Mouse (Mus musculus): ENCODE measurements at regions not wholly inside any gene's neighbourhood (a gene's known extent, or its start where the extent isn't known, plus 50 kb on each side); places are given as distances from the start of the nearest gene placed in this dataset.
"Not testable (repeated sequence)": the region's sequence is repeated elsewhere in the genome, so short reads cannot be mapped to it uniquely, and the experiment has no call there.

DNA sequence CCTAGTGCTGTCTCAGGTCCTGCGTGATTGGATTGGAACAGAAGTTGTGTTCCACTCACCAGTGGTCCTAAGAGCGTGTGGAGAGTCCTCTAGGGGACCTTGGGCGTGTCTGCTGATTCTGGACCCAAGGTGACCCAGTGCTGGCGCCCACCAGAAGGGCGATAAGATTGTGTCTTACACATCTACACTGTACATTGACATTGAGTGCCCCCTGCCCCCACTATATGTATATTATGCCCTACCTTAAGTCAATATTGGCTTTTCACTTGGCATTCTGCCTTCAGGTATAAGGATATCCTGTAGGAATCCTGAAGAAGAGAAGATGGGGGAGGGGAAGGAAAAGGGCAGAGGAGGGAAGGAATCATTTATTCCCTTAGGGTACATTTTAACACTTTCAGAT, 260.2 kb upstream of the Rgs17 start:
- no peak for DNase-seq (ENCODE audit: low read depth, low spot score)
- H3K9ac ChIP-seq (ENCODE audit: insufficient read depth, low read depth, low read length, poor library complexity, severe bottlenecking) = no peak overlapping the region
- no peaks in the 10 kb centered on the region for H3K9me3 ChIP-seq (ENCODE audit: control insufficient read depth, insufficient read depth, low read depth, low read length)
- in situ Hi-C loops (cut with MboI; ENCODE audit: low sequenced_read_pairs in 2 of 2, unreplicated experiment in 2 of 2) = no loop called here
- no peak for TF ChIP-seq HCFC1 (IDR thresholded peaks at IDR 0.05; ENCODE audit: borderline replicate concordance, insufficient read depth, low read length)
- TF ChIP-seq MAFK (IDR thresholded peaks at IDR 0.05; ENCODE audit: insufficient read depth, low read depth, low read length) = no peak
- no peak for TF ChIP-seq ZC3H11A (IDR thresholded peaks at IDR 0.05; ENCODE audit: borderline replicate concordance, low read depth, low read length)
- TF ChIP-seq ZNF384 (IDR thresholded peaks at IDR 0.05; ENCODE audit: low read depth, low read length) = no peak
- H3K4me1 ChIP-seq (ENCODE audit: control insufficient read depth in 2 of 2, insufficient read depth in 2 of 2, low read length in 2 of 2, poor library complexity in 1 of 2) = no peaks in the 10 kb centered on the region
- no peaks in the 10 kb centered on the region for H3K36me3 ChIP-seq (ENCODE audit: control insufficient read depth, insufficient read depth, low read length, poor library complexity, severe bottlenecking)
- no peak overlapping the region for H3K27ac ChIP-seq (ENCODE audit: insufficient read depth, low read depth, low read length, poor library complexity, severe bottlenecking)
- H3K4me3 ChIP-seq (ENCODE audit: insufficient read depth in 1 of 2, low read depth in 1 of 2, low read length in 2 of 2, poor library complexity in 1 of 2, severe bottlenecking in 1 of 2) = no peak overlapping the region

DNA sequence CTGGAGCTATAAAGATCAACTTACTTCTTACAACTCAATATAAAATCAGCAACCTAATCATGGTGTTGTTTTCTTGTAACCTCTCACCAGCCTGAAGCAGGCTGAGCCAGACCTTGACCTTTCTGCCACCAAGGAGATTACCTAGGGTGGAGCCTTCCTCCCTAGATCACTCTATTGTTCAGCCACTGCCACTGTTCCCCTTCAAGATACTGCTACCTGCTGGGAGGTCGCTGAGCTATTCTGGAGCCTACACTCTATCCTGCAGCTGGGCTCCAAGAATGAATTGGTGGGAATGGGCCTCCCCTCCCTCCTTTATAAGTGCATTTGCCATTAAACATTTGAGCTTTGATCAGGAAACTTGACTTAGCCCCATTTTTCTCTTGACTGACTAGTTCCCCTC, 242.1 kb upstream of the Rgs17 start:
- H3K9me3 ChIP-seq (ENCODE audit: control insufficient read depth, insufficient read depth, low read depth, low read length); in situ Hi-C loops (cut with MboI; ENCODE audit: low sequenced_read_pairs in 2 of 2, unreplicated experiment in 2 of 2); H3K36me3 ChIP-seq (ENCODE audit: control insufficient read depth, insufficient read depth, low read length, poor library complexity, severe bottlenecking); H3K4me3 ChIP-seq (ENCODE audit: insufficient read depth in 1 of 2, low read depth in 1 of 2, low read length in 2 of 2, poor library complexity in 1 of 2, severe bottlenecking in 1 of 2); H3K9ac ChIP-seq (ENCODE audit: insufficient read depth, low read depth, low read length, poor library complexity, severe bottlenecking): not testable (repeated sequence)
- peak overlapping the region; percentile 78; the same call in 1 of the 2 replicates for H3K27ac ChIP-seq (ENCODE audit: insufficient read depth, low read depth, low read length, poor library complexity, severe bottlenecking)
- H3K4me1 ChIP-seq (ENCODE audit: control insufficient read depth in 2 of 2, insufficient read depth in 2 of 2, low read length in 2 of 2, poor library complexity in 1 of 2) = peaks cover 6 to 10% of the 10 kb centered on the region in 2 experiments; a peak in 3 of 4 replicates
- DNase-seq (ENCODE audit: low read depth, low spot score) = peak; percentile 29

DNA sequence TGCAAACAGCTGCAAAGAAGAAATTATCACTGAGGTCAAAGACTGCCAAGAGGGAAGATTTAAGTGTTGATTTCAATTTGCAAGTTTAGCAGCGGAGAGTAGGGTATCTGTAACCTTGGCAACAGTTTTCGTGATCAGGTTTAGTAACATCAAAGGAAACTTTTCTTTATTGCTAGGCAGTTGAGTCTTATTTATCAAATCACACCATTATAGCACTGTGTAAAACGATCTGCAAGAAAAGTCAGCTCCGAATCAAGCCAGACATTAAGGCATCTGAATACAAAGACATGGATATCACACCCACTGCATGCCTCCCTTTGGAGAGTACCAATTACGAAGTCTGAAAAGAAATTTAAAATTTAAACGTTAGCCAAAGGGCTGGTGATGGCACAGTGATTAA, 234.7 kb upstream of the Rgs17 start:
- TF ChIP-seq HCFC1 (IDR thresholded peaks at IDR 0.05; ENCODE audit: borderline replicate concordance, insufficient read depth, low read length) = no peak
- no peak for TF ChIP-seq ZNF384 (IDR thresholded peaks at IDR 0.05; ENCODE audit: low read depth, low read length)
- no peak for TF ChIP-seq CHD2 (IDR thresholded peaks at IDR 0.05; ENCODE audit: low read depth, low read length)
- in situ Hi-C loops (cut with MboI; ENCODE audit: low sequenced_read_pairs in 2 of 2, unreplicated experiment in 2 of 2) = no loop called here
- Histone ChIP-seq H3K4me3 (ENCODE audit: insufficient read depth in 1 of 2, low read depth in 1 of 2, low read length in 2 of 2, poor library complexity in 1 of 2, severe bottlenecking in 1 of 2) (no peak overlapping the region), H3K27ac (ENCODE audit: insufficient read depth, low read depth, low read length, poor library complexity, severe bottlenecking) (no peak overlapping the region), H3K4me1 (ENCODE audit: control insufficient read depth in 2 of 2, insufficient read depth in 2 of 2, low read length in 2 of 2, poor library complexity in 1 of 2) (no peaks in the 10 kb centered on the region), H3K9me3 (ENCODE audit: control insufficient read depth, insufficient read depth, low read depth, low read length) (no peaks in the 10 kb centered on the region), H3K36me3 (ENCODE audit: control insufficient read depth, insufficient read depth, low read length, poor library complexity, severe bottlenecking) (no peaks in the 10 kb centered on the region), H3K9ac (ENCODE audit: insufficient read depth, low read depth, low read length, poor library complexity, severe bottlenecking) (no peak overlapping the region)
- no peak for DNase-seq (ENCODE audit: low read depth, low spot score)

DNA sequence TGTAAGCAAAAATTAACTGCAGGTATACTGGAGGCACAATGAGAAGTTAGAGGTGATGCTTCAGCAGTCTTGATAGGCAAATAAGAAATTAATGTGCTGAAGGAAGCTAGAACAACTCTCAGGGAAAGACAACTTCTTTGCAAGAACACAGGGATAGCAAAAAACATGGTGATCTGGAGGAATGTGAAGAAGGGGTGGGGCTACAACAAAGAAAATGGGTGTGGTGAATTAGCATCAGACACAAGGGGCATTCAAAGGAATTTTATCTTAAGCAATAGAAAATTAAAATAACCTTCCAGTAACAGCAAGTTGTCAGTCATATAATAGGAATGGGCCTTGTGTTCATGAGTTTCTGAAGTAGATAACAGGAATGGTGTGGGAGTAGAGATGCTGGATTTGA, 211.9 kb upstream of the Rgs17 start:
- in situ Hi-C loops (cut with MboI; ENCODE audit: low sequenced_read_pairs in 2 of 2, unreplicated experiment in 2 of 2) = no loop called here

DNA sequence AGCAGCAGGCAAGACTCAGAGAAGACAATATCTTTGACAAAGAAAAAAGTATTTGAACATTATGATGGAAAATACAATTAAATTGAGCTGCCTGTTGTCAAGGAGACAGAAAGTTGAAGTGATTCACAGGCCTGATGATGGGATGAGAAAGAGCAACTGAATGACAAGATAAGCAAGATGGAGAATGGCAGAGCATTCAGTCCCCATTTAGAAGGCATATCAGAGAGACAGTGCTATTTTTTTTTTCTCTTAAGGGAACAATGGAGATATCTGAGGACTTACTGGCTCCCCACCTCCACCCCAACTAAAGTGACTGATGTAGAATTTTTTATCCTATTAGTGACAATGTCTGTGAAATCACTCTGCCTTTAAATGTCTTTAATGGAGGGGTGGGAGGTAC, 202.2 kb upstream of the Rgs17 start:
- H3K4me3 ChIP-seq (ENCODE audit: insufficient read depth in 1 of 2, low read depth in 1 of 2, low read length in 2 of 2, poor library complexity in 1 of 2, severe bottlenecking in 1 of 2); H3K27ac ChIP-seq (ENCODE audit: insufficient read depth, low read depth, low read length, poor library complexity, severe bottlenecking); H3K9me3 ChIP-seq (ENCODE audit: control insufficient read depth, insufficient read depth, low read depth, low read length); DNase-seq (ENCODE audit: low read depth, low spot score); H3K4me1 ChIP-seq (ENCODE audit: control insufficient read depth in 2 of 2, insufficient read depth in 2 of 2, low read length in 2 of 2, poor library complexity in 1 of 2); in situ Hi-C loops (cut with MboI; ENCODE audit: low sequenced_read_pairs in 2 of 2, unreplicated experiment in 2 of 2); H3K36me3 ChIP-seq (ENCODE audit: control insufficient read depth, insufficient read depth, low read length, poor library complexity, severe bottlenecking); H3K9ac ChIP-seq (ENCODE audit: insufficient read depth, low read depth, low read length, poor library complexity, severe bottlenecking): not testable (repeated sequence)

More for the DNA sequence above, 211.9 kb upstream of the Rgs17 start:
- no peak overlapping the region for H3K4me3 ChIP-seq (ENCODE audit: insufficient read depth in 1 of 2, low read depth in 1 of 2, low read length in 2 of 2, poor library complexity in 1 of 2, severe bottlenecking in 1 of 2)
- H3K4me1 ChIP-seq (ENCODE audit: control insufficient read depth in 2 of 2, insufficient read depth in 2 of 2, low read length in 2 of 2, poor library complexity in 1 of 2) = peaks cover 0 to 1% of the 10 kb centered on the region in 2 experiments; a peak in 1 of 4 replicates
- no peak for TF ChIP-seq MAFK (IDR thresholded peaks at IDR 0.05; ENCODE audit: insufficient read depth, low read depth, low read length)
- no peak for TF ChIP-seq CHD2 (IDR thresholded peaks at IDR 0.05; ENCODE audit: low read depth, low read length)
- TF ChIP-seq ZNF384 (IDR thresholded peaks at IDR 0.05; ENCODE audit: low read depth, low read length) = no peak
- TF ChIP-seq ZC3H11A (IDR thresholded peaks at IDR 0.05; ENCODE audit: borderline replicate concordance, low read depth, low read length) = no peak
- DNase-seq (ENCODE audit: low read depth, low spot score) = peak; percentile 20
- H3K36me3 ChIP-seq (ENCODE audit: control insufficient read depth, insufficient read depth, low read length, poor library complexity, severe bottlenecking) = no peaks in the 10 kb centered on the region
- no peak overlapping the region for H3K27ac ChIP-seq (ENCODE audit: insufficient read depth, low read depth, low read length, poor library complexity, severe bottlenecking)
- no peak overlapping the region for H3K9ac ChIP-seq (ENCODE audit: insufficient read depth, low read depth, low read length, poor library complexity, severe bottlenecking)
- no peaks in the 10 kb centered on the region for H3K9me3 ChIP-seq (ENCODE audit: control insufficient read depth, insufficient read depth, low read depth, low read length)

Data from ES-E14 (cell line).